Mouse (Mus musculus) heart, postnatal 10 days (tissue): Measurements from ENCODE around the gene Dennd2c. TPM values are rescaled to one million over a fixed set of nuclear protein-coding genes. Genes with fewer than 3 reads are reported as not detected.
A peak's percentile ranks its signal among the peaks of the same experiment; 100 is the strongest.
"Not testable (repeated sequence)": the region's sequence is repeated elsewhere in the genome, so short reads cannot be mapped to it uniquely, and the experiment has no call there.

Experiments
- DNase-seq, 2 experiments: peaks; one replicate each; pipeline ENCODE4 v3.0.0; 2021
- intact Hi-C: fragments of 180-260 bp; cut with DNase I; formaldehyde crosslinking; loops from one replicate; pipeline ENCODE4 v1.15.1; 2025
- total RNA-seq, 2 experiments: library from RNA; stranded (reverse); gene quantifications; 2 replicates each; pipeline ENCODE4 v1.2.3; 2021

Gene Dennd2c
- total RNA-seq, 2 experiments from 2014 or later = 3.7 to 4.0 TPM

- no peak for DNase-seq
- intact Hi-C loops = loop anchor here (5.0 kb wide), 2 partner anchors 47 to 87 kb away; partner anchors contain the start of gene Dennd2c
These were observed 46.5 kb downstream of the Dennd2c start for GRCm38 (mm10) chr3:103148941-103149340.

- intact Hi-C loops = no loop called here
- DNase-seq = no peak
These were observed 51.4 kb downstream of the Dennd2c start for GRCm38 (mm10) chr3:103153761-103154160.

GRCm38 (mm10) chr3:103159232-103159900, 57.0 kb downstream of the Dennd2c start:
- intact Hi-C loops = no loop called here
- no peak for DNase-seq

GRCm38 (mm10) chr3:103169771-103170170, 67.4 kb downstream of the Dennd2c start:
- intact Hi-C loops = loop anchor here (1.0 to 5.0 kb wide), 4 partner anchors 67 to 452 kb away; partner anchors contain the start of genes Dennd2c and Nras
- DNase-seq = peak; percentile 83 to 91

GRCm38 (mm10) chr3:103171505-103172267, 69.3 kb downstream of the Dennd2c start, which contains the start of gene Bcas2:
TSS of gene Bcas2 (plus strand) at chr3:103171655.
- intact Hi-C loops = loop anchor here (2.0 to 5.0 kb wide), 3 partner anchors 113 to 454 kb away; partner anchors contain the start of gene Nras
- peak; percentile 99 to 100 for DNase-seq

- no peak for DNase-seq
- intact Hi-C loops = loop anchor here (5.0 kb wide), 2 partner anchors 210 to 455 kb away; no protein-coding TSS in a partner anchor
These were observed 70.2 kb downstream of the Dennd2c start for GRCm38 (mm10) chr3:103172615-103173014.

- no peak for DNase-seq
- intact Hi-C loops = no loop called here
These were observed 74.3 kb downstream of the Dennd2c start for GRCm38 (mm10) chr3:103176740-103177139.

GRCm38 (mm10) chr3:103179527-103179926, 77.1 kb downstream of the Dennd2c start:
- DNase-seq = no peak
- intact Hi-C loops = no loop called here

GRCm38 (mm10) chr3:103181171-103181570, 78.8 kb downstream of the Dennd2c start:
- intact Hi-C loops = no loop called here
- no peak for DNase-seq

- intact Hi-C loops = no loop called here
- DNase-seq = no peak
These were observed 80.4 kb downstream of the Dennd2c start for GRCm38 (mm10) chr3:103182821-103183220.

GRCm38 (mm10) chr3:103184467-103184866, 82.1 kb downstream of the Dennd2c start:
- intact Hi-C loops, DNase-seq: not testable (repeated sequence)

GRCm38 (mm10) chr3:103188451-103188850, 86.0 kb downstream of the Dennd2c start:
- DNase-seq = no peak
- intact Hi-C loops = no loop called here

- intact Hi-C loops = no loop called here
- no peak for DNase-seq
These were observed 86.5 kb downstream of the Dennd2c start for GRCm38 (mm10) chr3:103188856-103189255.

- no peak for DNase-seq
- intact Hi-C loops = no loop called here
These were observed 89.8 kb downstream of the Dennd2c start for GRCm38 (mm10) chr3:103192161-103192560.

GRCm38 (mm10) chr3:103193186-103193585, 90.8 kb downstream of the Dennd2c start:
- no peak for DNase-seq
- intact Hi-C loops = no loop called here

- intact Hi-C loops = no loop called here
- DNase-seq = no peak
These were observed 94.0 kb downstream of the Dennd2c start for GRCm38 (mm10) chr3:103196320-103196823.

GRCm38 (mm10) chr3:103199386-103199785, 97.0 kb downstream of the Dennd2c start:
- intact Hi-C loops = no loop called here
- no peak for DNase-seq

GRCm38 (mm10) chr3:103201105-103201504, 98.7 kb downstream of the Dennd2c start:
- intact Hi-C loops, DNase-seq: not testable (repeated sequence)

- no peak for DNase-seq
- intact Hi-C loops = no loop called here
These were observed 101.2 kb downstream of the Dennd2c start for GRCm38 (mm10) chr3:103203554-103203953.

- DNase-seq = no peak
These were observed 102.0 kb downstream of the Dennd2c start for GRCm38 (mm10) chr3:103204445-103204844.

GRCm38 (mm10) chr3:103206393-103206792, 104.0 kb downstream of the Dennd2c start:
- DNase-seq = no peak
- intact Hi-C loops = no loop called here

More at GRCm38 (mm10) chr3:103204445-103204844, 102.0 kb downstream of the Dennd2c start:
- intact Hi-C loops = no loop called here
